Mouse (Mus musculus) layer of hippocampus, adult 2 months (tissue): ENCODE results near the gene Prph. TPM values are rescaled to one million over a fixed set of nuclear protein-coding genes. Genes with fewer than 3 reads are reported as not detected.
A peak's percentile ranks its signal among the peaks of the same experiment; 100 is the strongest.

Experiments
- DNase-seq, 2 experiments: peaks; one replicate each; pipeline ENCODE4 v3.0.0; 2022; ENCODE audit warnings: low spot score in 2 of 2
- H3K27ac ChIP-seq: fragments of 200-600 bp; 2 replicates; pipeline ENCODE4 v1.8.1; 2022
- H3K4me3 ChIP-seq: fragments of 200-600 bp; 2 replicates; pipeline ENCODE4 v1.8.1; 2022; ENCODE audit warnings: mild to moderate bottlenecking
- CTCF ChIP-seq: fragments of 200-600 bp; conservative IDR thresholded peaks from 2 replicates; pipeline ENCODE4 v1.8.1; 2022; ENCODE audit warnings: antibody characterized with exemption, mild to moderate bottlenecking, moderate library complexity
- long read RNA-seq, 2 experiments: library from polyadenylated mRNA; stranded (forward); transcript quantifications; one replicate each; pipeline ENCODE4 v2.0.0; 2021; ENCODE audit warnings: borderline mapping rate in 2 of 2
- total RNA-seq, 2 experiments: library from RNA; stranded (reverse); gene quantifications; 2 replicates each; pipeline ENCODE4 v1.2.3; 2021

Gene Prph
- under 1 TPM; 0.67 to 0.83 TPM for total RNA-seq
- long read RNA-seq, experiment 1 = 0 reads
- long read RNA-seq, experiment 2 = 0 reads

GRCm38 (mm10) chr15:99055040-99055439 lies at the start of gene Prph:
Gene Prph, plus strand, starts transcription at chr15:99055174.
- Histone ChIP-seq H3K4me3 (peak within 1 kb of the TSS; percentile 39), H3K27ac (no peak within 1 kb of the TSS)
- no peak for TF ChIP-seq CTCF
- no peak for DNase-seq

- Histone ChIP-seq H3K4me3 (no peak overlapping the region), H3K27ac (no peak overlapping the region)
- TF ChIP-seq CTCF = no peak
- no peak for DNase-seq
Measured at GRCm38 (mm10) chr15:99008801-99009241, 46.2 kb upstream of the Prph start.

GRCm38 (mm10) chr15:99010896-99011295 lies 44.1 kb upstream of the Prph start:
- no peak for DNase-seq
- no peak for TF ChIP-seq CTCF
- Histone ChIP-seq H3K27ac (no peak overlapping the region), H3K4me3 (no peak overlapping the region)

- no peak for DNase-seq
- H3K4me3 ChIP-seq = no peak overlapping the region
- no peak for TF ChIP-seq CTCF
- H3K27ac ChIP-seq = no peak overlapping the region
Measured at GRCm38 (mm10) chr15:99011946-99012345, 43.0 kb upstream of the Prph start.

GRCm38 (mm10) chr15:99014496-99015030 lies 40.4 kb upstream of the Prph start:
- TF ChIP-seq CTCF = no peak
- DNase-seq = no peak
- Histone ChIP-seq H3K4me3 (no peak overlapping the region), H3K27ac (no peak overlapping the region)

- no peak overlapping the region for H3K27ac ChIP-seq
- no peak for TF ChIP-seq CTCF
- no peak for DNase-seq
- no peak overlapping the region for H3K4me3 ChIP-seq
Measured at GRCm38 (mm10) chr15:99017355-99017761, 37.6 kb upstream of the Prph start.

GRCm38 (mm10) chr15:99017986-99018385 lies 37.0 kb upstream of the Prph start:
- H3K4me3 ChIP-seq = no peak overlapping the region
- TF ChIP-seq CTCF = no peak
- H3K27ac ChIP-seq = no peak overlapping the region
- DNase-seq = no peak

GRCm38 (mm10) chr15:99018630-99019029 lies 36.3 kb upstream of the Prph start:
- no peak for DNase-seq
- Histone ChIP-seq H3K4me3 (no peak overlapping the region), H3K27ac (no peak overlapping the region)
- TF ChIP-seq CTCF = no peak

GRCm38 (mm10) chr15:99019436-99019835 lies 35.5 kb upstream of the Prph start:
- H3K4me3 ChIP-seq = no peak overlapping the region
- no peak overlapping the region for H3K27ac ChIP-seq
- TF ChIP-seq CTCF = no peak
- no peak for DNase-seq

GRCm38 (mm10) chr15:99020171-99020570 lies 34.8 kb upstream of the Prph start:
- no peak for DNase-seq
- no peak for TF ChIP-seq CTCF
- Histone ChIP-seq H3K27ac (no peak overlapping the region), H3K4me3 (no peak overlapping the region)

- no peak for DNase-seq
- Histone ChIP-seq H3K27ac (no peak overlapping the region), H3K4me3 (no peak overlapping the region)
- TF ChIP-seq CTCF = no peak
Measured at GRCm38 (mm10) chr15:99021255-99021654, 33.7 kb upstream of the Prph start.

GRCm38 (mm10) chr15:99024668-99025314 lies 30.2 kb upstream of the Prph start:
- peak; percentile 95 for TF ChIP-seq CTCF
- H3K27ac ChIP-seq = no peak overlapping the region
- no peak overlapping the region for H3K4me3 ChIP-seq
- peak; percentile 49 to 83 for DNase-seq

- no peak for DNase-seq
- Histone ChIP-seq H3K27ac (no peak overlapping the region), H3K4me3 (no peak overlapping the region)
- TF ChIP-seq CTCF = no peak
Measured at GRCm38 (mm10) chr15:99025414-99025813, 29.6 kb upstream of the Prph start.

GRCm38 (mm10) chr15:99026259-99026658 lies 28.7 kb upstream of the Prph start:
- H3K4me3 ChIP-seq = no peak overlapping the region
- no peak for DNase-seq
- peak; percentile 72 for TF ChIP-seq CTCF
- no peak overlapping the region for H3K27ac ChIP-seq
